Mouse (Mus musculus) C2C12 (cell line): Measurements from ENCODE around the gene Gnb2. TPM values are rescaled to one million over a fixed set of nuclear protein-coding genes. Genes with fewer than 3 reads are reported as not detected.

ENCODE experiments used
- H3K27me3 ChIP-seq: one replicate; pipeline ENCODE4 v1.6.1; 2011; ENCODE audit not compliant: control insufficient read depth, insufficient read depth, insufficient read length
- H3K36me3 ChIP-seq: one replicate; pipeline ENCODE4 v1.6.1; 2011; ENCODE audit not compliant: control insufficient read depth, insufficient read depth
- H3K4me3 ChIP-seq: one replicate; pipeline ENCODE4 v1.5.1; 2011; ENCODE audit warnings: mild to moderate bottlenecking, control low read depth; ENCODE audit not compliant: poor library complexity, insufficient read depth, severe bottlenecking
- H3K79me2 ChIP-seq: one replicate; pipeline ENCODE4 v1.6.1; 2011; ENCODE audit not compliant: control insufficient read depth, insufficient read depth
- H3K79me3 ChIP-seq: one replicate; pipeline ENCODE4 v1.6.1; 2011; ENCODE audit warnings: low read depth, control low read depth
- H3ac ChIP-seq: one replicate; pipeline ENCODE3; 2011; ENCODE audit warnings: low read depth; ENCODE audit not compliant: control insufficient read depth, insufficient read length
- CEBPB ChIP-seq: IDR thresholded peaks from one replicate; pipeline ENCODE4 v1.6.1; 2011; ENCODE audit warnings: low read depth, mild to moderate bottlenecking, control low read depth, moderate library complexity
- CTCF ChIP-seq: IDR thresholded peaks from one replicate; pipeline ENCODE4 v1.5.1; 2011; ENCODE audit not compliant: control insufficient read depth, insufficient read depth, insufficient read length
- FOSL1 ChIP-seq: IDR thresholded peaks from one replicate; pipeline ENCODE4 v1.8.0; 2011; ENCODE audit warnings: mild to moderate bottlenecking, low read length; ENCODE audit not compliant: poor library complexity, insufficient read depth, severe bottlenecking
- MAX ChIP-seq: IDR thresholded peaks from one replicate; pipeline ENCODE4 v1.6.1; 2011; ENCODE audit warnings: mild to moderate bottlenecking, control low read depth
- MYOD1 ChIP-seq: IDR thresholded peaks from one replicate; pipeline ENCODE4 v1.6.1; 2011; ENCODE audit warnings: low read depth; ENCODE audit not compliant: control insufficient read depth, insufficient read length
- MYOG ChIP-seq: IDR thresholded peaks from one replicate; pipeline ENCODE4 v1.6.1; 2011; ENCODE audit not compliant: control insufficient read depth, insufficient read length; ENCODE audit errors: extremely low read depth
- USF1 ChIP-seq: IDR thresholded peaks from one replicate; pipeline ENCODE4 v1.6.1; 2011; ENCODE audit warnings: low read depth, mild to moderate bottlenecking, control low read depth, moderate library complexity
- polyA plus RNA-seq: library from polyadenylated mRNA; unstranded; fragments of >200 nt; fragmentation: generic; extraction: Trizol; gene quantifications from one replicate; pipeline ENCODE4 v1.2.1, GENCODE M21; 2012; ENCODE audit warnings: missing spikeins

The Gnb2 gene
- polyA plus RNA-seq, 1 experiment = 672 TPM

- peaks cover 52% of the 10 kb centered on the region for H3K36me3 ChIP-seq
- no peak overlapping the region for H3ac ChIP-seq
- H3K4me3 ChIP-seq = no peak overlapping the region
- TF ChIP-seq USF1 = no peak
- TF ChIP-seq CEBPB = no peak
- no peak for TF ChIP-seq MYOG
- no peak for TF ChIP-seq CTCF
- TF ChIP-seq MAX = no peak
- no peak for TF ChIP-seq FOSL1
- no peak for TF ChIP-seq MYOD1
- H3K79me3 ChIP-seq = peaks cover 3% of the 10 kb centered on the region
- H3K79me2 ChIP-seq = peaks cover 13% of the 10 kb centered on the region
- no peaks in the 10 kb centered on the region for H3K27me3 ChIP-seq
These were observed 10.6 kb downstream of the Gnb2 start for GRCm38 (mm10) chr5:137522711-137523110.

GRCm38 (mm10) chr5:137521861-137522260, 11.4 kb downstream of the Gnb2 start:
- peaks cover 6% of the 10 kb centered on the region for H3K79me3 ChIP-seq
- H3K27me3 ChIP-seq = no peaks in the 10 kb centered on the region
- H3K79me2 ChIP-seq = peaks cover 21% of the 10 kb centered on the region
- peaks cover 49% of the 10 kb centered on the region for H3K36me3 ChIP-seq
- TF ChIP-seq FOSL1 = no peak
- TF ChIP-seq MAX = no peak
- no peak for TF ChIP-seq MYOD1
- no peak for TF ChIP-seq CEBPB
- no peak for TF ChIP-seq MYOG
- TF ChIP-seq CTCF = no peak
- TF ChIP-seq USF1 = no peak
- no peak overlapping the region for H3K4me3 ChIP-seq
- no peak overlapping the region for H3ac ChIP-seq

GRCm38 (mm10) chr5:137519691-137520550, 13.4 kb downstream of the Gnb2 start:
- no peaks in the 10 kb centered on the region for H3K27me3 ChIP-seq
- H3ac ChIP-seq = no peak overlapping the region
- H3K4me3 ChIP-seq = no peak overlapping the region
- TF ChIP-seq MYOD1 (no peak), FOSL1 (no peak), MAX (no peak), MYOG (no peak), CTCF (no peak), USF1 (no peak), CEBPB (no peak)
- peaks cover 41% of the 10 kb centered on the region for H3K79me2 ChIP-seq
- peaks cover 23% of the 10 kb centered on the region for H3K79me3 ChIP-seq
- peaks cover 33% of the 10 kb centered on the region for H3K36me3 ChIP-seq

GRCm38 (mm10) chr5:137518436-137518835, 14.9 kb downstream of the Gnb2 start, which contains the start of gene Gigyf1:
TSS of gene Gigyf1 (plus strand) at chr5:137518548.
- TF ChIP-seq MYOG (no peak), CTCF (peak; percentile 39)
- Histone ChIP-seq H3K79me3 (peaks cover 33% of the 10 kb centered on the region), H3ac (no peak within 1 kb of the TSS), H3K79me2 (peaks cover 56% of the 10 kb centered on the region), H3K36me3 (peaks cover 24% of the 10 kb centered on the region), H3K27me3 (no peaks in the 10 kb centered on the region), H3K4me3 (no peak within 1 kb of the TSS)

- H3K79me3 ChIP-seq = peaks cover 56% of the 10 kb centered on the region
- H3K36me3 ChIP-seq = peaks cover 12% of the 10 kb centered on the region
- peaks cover 86% of the 10 kb centered on the region for H3K79me2 ChIP-seq
- TF ChIP-seq CTCF (no peak), MYOD1 (no peak), CEBPB (no peak), MYOG (no peak), USF1 (no peak), FOSL1 (no peak), MAX (no peak)
- H3K27me3 ChIP-seq = no peaks in the 10 kb centered on the region
- no peak overlapping the region for H3K4me3 ChIP-seq
- H3ac ChIP-seq = no peak overlapping the region
These were observed 18.5 kb downstream of the Gnb2 start for GRCm38 (mm10) chr5:137514811-137515210.
